Mouse (Mus musculus): ENCODE results near the gene Traf7.

DNA sequence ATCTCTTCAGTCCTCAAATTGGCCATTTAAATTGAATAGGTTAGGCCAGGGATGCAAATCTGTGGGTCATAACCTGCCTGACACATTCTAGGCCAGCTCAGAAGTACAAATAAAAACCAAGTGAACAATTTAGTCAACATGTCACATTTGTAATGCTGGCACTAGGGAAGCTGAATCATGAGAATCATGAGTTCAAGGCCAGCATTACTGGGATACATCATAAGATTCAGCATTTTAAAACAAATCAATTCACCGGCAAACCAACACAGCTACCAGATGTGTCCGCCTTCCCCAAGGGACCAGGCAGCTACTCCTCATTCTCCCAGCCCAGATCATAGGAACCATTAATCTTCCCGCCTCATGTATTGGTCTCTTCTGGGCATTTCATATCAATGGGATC lies 44.2 kb downstream of the Traf7 start:
- TF ChIP-seq CTCF (IDR thresholded peaks at IDR 0.05; ENCODE audit: extremely low read depth, insufficient read length, insufficient replicate concordance, low read depth, low read length) (no peak), POLR2A (IDR thresholded peaks at IDR 0.05; ENCODE audit: low read depth, low read length) (no peak)
